Mouse (Mus musculus) heart, adult 9 months (tissue): ENCODE measurements around the gene Grm2.

Experiments used
- DNase-seq, 2 experiments: peaks; one replicate each; pipeline ENCODE4 v3.0.0; 2022; ENCODE audit warnings: low spot score in 2 of 2

The Grm2 gene

DNA sequence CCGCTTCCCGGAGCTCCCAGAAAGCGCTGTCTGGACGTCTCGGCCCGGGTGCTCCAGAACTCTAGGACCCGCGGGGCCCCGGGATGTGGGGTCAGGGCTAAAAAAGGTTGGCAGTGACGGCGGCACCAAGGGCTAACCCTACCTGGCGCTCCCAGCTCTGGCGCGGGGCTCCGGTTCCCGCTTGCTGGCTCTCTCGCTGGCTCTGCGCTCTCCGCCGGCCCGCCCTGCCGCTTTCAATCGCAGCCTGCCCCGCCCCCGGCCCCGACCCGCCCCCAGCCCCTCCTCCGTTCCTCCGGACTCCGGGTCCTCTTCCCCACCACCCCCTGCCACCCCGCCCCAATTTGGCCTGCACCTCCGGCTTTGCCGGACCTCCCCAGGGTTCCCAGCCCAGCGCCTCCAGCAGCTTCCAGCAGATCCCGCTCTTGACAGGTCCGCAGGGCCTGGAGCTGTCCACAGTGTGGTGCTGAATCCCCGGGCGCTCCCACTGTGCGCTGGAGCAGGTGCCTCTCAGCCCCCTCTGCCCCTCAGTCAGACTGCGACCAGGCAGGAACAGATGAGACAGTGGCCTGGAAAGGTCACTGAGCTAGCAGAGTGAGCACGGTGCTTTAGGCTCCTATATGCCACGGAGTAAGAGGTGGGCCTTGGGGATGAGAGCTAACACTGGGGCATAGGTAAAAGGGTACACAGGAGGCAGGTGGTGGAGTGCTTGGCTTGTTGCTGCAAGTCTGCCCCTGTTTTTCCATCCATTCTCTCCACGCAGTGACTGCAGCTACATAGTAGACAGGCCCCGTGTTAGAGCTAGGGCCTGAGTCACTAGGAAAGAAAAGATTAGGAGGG, at the start of gene Grm2:
Grm2 (minus strand) TSS at position 199 of the 837 bp plus-strand sequence.
- no peak for DNase-seq

DNA sequence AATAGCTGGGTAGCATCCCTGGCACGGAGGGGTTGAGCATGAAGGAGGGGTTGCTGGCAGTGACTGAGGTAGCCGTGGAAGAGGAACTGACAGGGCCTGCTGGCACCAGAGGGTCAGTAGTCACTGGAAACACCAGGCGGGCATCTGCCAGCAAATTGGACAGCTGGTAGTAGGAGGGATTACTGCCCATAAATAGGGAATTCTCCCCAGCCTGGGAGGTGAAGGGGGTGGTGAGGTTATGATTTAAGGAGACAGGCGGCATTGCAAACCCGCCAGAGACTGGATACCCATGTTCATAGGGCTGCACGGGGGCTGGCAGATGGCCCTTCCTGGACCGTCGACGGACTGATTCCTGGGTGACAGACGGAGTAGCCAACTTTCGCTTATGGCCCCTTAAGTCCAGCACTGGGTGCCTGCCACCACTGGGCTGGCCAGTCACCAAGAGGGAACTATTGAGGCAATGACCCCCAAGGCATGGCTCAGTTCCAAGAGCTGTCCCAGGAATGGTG, 37.1 kb upstream of the Grm2 start:
- DNase-seq: no peak

DNA sequence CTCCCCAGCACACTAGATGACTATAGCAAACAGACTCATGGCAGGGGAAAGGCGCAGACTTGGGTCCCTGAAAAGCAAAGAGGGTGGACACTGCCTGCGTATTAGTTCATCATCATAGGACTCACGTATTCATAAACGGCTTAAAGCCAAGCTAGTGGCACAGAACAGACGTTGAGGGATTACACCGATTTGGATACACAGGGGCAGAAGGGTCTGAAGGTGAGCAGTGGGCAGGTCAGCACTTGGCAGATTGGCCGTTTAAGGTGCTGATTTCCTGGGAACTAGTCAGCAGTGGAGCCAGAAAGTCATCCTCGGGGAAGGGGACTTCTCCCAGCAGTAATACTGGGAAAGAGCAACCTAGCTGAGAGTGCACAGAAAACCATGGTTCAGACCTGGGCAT, 33.0 kb upstream of the Grm2 start:
- DNase-seq: no peak

DNA sequence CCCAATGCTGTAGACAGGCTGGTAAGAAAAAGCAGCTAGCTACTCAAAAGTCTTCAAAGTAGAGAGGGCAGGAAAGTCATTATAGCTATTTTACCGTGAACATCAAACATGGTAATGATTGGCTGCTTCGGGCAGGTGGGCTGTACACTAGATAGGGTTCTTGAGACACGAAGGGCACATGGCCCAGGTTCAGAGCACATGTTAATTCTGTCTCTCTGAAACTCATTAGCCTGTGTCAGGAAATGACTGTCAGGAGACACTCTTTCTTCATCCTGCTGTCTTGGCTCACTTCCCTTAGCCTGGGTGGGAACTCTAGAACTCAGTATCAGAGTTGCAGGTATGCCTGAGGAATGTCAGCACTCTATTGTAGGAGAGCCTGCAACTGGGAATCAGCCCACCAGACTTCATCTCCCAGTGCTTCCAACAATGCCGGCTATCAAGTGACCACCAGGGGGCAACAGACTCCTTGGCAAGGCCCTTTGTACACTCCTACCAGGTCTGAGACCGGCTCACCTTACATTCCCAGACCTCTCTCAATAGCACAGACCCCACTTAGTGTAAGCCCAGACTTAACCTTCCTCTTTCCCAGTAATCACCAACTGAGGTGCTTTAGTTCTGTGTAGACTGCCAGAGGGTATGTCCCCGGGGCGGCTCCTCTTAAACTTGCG, 31.2 kb upstream of the Grm2 start:
- peak; percentile 57 to 67 for DNase-seq

DNA sequence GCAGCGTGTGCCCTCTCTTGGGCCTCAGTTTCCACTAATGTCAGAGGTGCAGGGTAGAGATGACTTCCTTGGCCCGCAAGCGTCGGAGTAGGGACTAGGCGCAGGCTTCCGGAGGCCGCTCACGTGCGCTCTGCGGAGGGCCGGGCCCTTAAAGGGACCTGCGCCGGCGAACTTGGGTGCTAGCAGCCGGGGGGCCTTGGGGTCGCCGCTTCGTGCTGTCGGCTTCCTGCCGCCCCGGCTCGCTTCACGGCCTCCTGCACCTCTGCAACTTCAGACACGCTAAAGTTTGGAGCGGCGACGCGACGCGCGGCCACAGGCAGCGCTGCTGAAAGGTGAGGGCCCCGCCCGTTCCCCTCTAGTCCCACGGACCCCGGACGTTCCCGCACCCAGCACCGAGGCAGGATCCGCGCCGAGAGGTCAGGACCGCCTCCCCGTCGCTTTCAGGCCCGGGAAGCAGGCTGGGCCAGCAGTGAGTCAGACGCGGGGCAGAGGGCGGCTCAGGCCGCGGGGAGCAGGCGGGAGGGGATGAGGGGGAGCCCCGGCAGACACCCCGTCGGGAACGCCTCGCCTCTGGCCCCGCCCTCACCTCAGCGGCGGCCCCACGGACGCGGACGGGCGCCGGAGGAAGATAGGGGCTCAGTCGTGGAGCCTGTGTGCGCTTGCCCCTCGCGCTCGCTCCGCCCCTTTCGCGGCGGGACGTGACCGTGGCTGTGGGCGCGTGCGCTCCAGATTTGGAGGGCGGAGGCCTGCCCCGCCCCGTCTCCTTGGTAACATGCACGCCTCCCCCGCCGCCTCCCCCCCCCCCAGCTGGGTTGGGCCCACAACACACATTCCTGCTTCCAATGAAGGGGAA, 29.6 kb upstream of the Grm2 start, which contains the start of gene Tex264:
Tex264 (minus strand) TSS at position 679 of the 853 bp plus-strand sequence.
- peak; percentile 86 for DNase-seq

DNA sequence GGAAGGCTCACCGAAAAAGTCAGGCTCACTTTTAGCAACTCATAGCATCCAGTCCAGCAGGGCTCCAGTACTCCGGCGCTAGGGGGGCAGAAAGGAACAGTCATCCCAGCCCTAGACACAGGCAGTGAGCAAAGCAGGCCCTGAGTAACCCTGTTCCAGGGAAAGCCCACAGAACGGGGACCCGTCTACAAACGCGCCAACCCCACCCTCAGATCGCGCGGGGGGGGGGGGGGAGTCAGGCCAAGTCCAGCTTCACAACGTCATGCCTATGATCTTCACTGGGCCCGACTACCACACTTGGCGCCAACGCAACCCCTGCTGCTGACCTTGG, 29.0 kb upstream of the Grm2 start:
- peak; percentile 19 to 44 for DNase-seq

DNA sequence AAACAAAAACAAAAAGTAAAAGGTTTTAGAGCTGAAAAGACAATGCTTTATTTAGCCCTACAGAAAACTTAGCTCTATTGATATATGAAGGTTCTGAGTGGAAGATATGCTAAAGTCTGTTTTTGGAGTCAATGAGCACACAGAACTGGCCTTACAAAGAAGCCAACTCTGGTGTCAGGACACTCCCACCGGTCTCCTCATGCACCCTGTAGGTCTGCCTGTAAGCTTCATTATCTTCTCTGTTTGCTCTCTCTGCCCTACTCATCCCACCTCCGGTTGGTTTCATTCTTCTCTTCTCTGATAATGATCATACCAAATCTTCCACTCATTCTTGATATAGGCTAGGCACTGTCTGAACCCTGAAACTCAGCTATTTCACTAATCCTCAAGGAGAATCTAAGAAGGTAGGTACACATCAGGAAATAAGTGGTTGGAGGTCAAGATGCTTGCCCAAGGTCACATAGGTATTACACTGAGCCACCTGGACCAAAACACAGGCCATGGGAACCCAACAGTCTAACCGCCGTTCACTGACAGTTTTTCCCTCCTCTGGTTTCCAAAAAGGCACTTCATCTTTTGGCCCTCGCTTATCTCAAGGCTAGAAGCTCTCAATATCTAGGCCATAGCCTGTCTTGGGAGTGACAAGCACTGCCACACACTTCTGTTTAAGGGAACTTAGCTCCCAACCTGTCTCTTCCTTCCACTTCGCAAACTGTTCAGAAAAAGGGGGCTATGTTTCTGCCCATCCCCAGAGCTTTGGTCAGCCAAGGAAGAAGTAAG, 28.4 kb upstream of the Grm2 start:
- no peak for DNase-seq

DNA sequence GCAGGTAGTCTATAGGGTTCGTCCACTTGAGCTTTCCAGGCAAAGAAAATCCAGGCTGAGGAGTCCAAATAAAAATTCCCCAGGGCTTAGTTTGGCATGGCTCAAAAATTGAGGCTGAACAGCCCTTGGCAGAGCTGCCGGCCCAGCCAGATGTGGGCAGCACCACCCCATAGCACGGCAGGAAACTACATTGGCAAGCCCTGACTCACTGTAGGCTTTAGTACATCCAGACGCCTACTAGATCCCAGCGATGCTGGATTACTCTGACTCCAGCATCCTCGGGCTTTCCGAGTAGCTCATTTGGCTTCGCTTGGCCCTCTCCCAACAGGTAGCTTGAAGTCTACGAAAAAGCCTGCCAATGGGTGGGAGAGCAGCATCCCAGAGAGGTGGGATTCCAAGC, 25.1 kb upstream of the Grm2 start:
- DNase-seq: no peak

DNA sequence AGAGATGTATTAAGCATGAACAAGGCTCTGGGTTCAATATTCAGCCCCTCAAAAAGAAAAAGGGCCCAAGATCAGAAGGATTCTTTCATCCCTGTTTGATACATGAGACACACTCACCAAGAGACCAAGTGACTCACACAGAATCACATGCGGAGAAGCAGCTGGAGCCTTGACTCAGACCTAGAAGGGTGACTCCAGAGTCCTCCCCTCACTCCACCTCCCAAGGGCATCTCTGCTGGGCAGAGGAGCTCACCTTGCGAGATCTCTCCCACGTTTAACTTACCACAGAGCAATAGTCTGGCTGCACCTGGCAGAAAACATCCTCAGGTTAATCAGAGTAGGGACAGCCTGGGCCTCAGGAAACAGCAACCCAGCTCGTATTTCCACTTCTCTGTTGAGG, 22.4 kb upstream of the Grm2 start:
- DNase-seq: no peak

DNA sequence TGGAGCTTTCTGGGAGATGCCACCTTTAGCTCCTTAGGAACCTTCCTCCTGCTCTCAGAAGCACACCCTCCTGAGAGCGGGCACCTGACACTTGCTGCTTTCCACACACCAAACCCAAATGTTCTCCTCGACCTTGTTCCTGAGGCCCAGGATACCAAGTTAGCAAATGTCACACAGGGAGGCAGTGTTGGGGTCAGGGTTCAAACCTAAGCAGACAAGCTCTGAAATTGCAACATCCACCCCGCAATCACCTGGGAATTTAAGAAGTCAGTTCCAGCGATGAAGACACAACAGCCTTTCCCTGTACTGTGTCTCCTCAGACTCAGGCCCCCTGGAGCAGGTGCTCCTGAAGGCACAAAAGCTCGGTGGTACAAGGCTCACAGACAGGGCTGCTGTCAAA, 21.8 kb upstream of the Grm2 start:
- DNase-seq: no peak

DNA sequence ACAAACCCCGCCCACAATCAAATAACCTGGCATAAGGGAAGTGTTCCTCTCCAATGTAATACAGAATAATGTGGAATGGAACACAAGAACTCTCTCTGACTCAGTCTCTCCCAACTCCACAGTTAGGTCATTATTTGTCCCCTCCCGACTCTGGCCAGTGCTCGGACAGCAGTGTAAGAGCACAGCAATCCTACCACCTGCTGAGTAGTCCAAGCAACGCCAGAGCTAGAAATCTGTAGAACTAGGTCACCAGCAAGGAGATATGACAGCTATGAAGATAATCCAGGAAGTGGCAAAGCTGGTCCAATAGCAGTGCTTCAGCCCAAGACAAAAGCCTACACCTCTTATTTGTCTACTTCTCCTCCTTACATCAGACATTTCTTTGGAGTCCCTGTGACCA, 20.7 kb upstream of the Grm2 start:
- DNase-seq: no peak

DNA sequence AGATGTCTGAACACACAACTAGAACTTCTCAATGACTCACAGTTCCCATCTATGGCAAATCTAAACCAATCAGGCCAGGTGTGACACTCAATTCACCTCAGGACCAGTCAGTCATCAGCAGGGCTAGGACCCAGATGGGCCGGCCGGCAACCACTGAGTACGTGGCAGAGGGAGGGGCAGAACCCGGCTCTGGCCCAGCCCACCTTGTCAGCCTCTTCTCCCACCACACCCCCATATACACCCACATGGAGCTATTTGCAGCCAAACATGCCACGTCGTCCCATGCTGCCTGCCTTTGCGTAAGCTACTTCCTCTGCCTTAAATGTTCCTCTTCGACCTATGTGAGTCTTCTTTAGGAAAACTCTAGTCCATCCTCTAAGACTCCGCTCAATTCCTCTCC, 20.1 kb upstream of the Grm2 start:
- DNase-seq: no peak

DNA sequence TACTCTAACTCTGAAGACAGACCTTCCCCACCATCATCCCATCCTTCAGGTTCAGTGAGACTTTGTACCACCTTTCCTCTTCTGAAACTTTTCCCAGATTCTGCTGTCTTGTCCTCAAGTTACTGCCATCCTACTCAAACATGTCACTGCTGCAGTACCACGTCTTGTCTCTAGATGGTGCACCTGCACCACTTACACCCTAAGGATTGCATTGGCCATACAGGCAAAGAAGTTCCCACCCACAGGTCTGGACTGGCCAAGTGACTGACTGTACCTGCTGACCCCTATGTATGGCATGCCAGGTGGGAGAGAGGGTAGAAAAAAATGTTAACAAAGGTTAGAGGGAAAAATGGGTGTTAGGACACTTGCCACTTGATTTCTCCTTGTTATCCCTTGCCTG, 19.6 kb upstream of the Grm2 start:
- peak; percentile 51 to 79 for DNase-seq

DNA sequence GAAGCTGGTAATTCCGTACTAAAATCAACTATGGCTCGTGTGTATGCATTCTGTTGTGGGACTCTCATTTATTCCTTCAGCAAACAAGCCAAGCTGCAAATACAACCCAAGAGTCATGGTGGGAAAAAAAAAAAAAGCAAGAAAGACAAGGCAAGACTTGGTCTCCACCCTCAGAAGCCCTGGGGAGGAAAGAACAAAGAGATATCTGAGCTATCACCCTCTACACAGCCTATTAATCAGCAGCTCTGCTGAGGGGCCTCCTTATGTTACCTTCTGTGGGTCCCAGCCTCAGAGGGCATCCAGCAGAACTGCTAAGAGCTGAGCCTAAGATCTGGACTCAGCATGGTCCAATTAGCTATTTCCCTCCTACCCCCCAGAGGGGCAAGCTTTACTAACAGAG, 18.0 kb upstream of the Grm2 start:
- DNase-seq: no peak

DNA sequence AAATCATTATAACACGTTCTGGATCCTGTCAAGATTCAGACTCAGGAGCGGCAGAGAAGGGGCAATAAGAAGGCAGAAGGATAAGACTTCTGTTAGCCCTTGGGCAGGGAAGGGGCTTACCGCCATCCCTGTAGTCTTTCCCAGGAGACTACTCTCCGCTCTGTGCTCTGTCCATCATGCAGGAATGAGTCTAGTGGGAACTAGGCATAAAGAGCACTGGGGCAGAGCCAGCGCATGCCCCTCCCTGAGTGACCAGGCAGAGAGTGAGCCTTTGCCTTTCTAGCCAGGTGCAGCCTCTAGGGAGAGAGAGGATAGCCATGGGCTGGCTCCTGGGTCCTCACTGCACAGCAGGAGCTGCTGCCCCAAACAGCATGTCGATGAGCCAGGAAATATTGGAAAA, 9.0 kb upstream of the Grm2 start:
- no peak for DNase-seq

DNA sequence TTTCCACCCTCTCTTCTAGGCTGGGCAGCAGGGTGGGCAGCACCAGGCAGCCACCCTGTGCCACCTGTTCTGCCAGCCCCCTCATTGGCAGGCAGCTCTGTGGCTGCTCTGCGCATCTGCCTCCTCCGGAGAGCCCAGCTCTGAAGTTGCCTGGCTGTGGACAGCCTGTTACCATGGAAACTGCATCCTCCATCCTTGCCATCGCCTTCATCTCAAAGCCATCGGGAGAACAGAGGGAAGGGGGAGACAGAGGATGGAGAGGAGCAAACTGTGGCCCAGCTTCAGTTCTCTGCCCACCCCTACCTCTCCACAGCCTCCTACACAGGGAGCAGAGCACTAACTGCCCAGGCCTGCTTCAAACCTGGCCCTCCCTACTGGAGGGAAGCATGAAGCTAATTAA, 8.6 kb upstream of the Grm2 start:
- no peak for DNase-seq

DNA sequence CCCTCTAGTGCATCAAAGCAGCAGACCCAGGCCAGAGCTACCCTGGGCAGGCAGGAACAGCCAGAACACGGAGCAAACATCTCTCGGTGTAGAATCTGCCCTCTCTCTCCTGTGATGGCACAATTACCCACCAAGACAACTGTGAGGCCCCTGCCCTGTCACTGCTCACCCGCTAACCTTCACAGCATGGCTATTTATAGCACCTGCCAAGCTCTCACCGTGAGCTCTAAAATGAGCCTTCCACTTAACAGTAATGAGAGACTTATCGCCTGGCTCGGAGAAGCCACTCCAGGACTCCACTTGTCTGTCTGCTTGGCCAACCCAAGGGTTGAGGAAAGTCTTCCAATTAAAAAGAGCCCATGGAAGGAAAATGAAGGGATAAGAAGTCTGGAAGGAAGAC, 7.3 kb upstream of the Grm2 start:
- DNase-seq: no peak

DNA sequence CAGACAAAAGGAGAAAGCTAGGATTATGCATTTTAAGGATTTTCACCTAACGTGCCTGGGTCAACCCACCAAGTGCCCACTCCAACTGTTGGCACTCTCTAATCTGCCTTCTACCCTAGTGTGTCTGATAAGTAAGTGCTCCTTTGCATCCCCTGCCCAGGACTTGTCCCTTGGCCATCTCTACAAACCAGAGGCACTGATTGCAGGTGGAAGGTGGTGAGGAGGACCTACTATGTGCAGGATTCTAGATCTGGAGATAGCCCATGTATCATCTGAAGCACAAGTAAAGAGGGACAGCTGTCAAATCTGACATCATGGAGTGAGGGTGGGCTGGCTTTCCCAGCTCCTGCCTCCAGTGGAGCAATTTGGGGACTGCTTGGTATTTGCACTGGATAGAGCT, 4.1 kb upstream of the Grm2 start:
- no peak for DNase-seq

DNA sequence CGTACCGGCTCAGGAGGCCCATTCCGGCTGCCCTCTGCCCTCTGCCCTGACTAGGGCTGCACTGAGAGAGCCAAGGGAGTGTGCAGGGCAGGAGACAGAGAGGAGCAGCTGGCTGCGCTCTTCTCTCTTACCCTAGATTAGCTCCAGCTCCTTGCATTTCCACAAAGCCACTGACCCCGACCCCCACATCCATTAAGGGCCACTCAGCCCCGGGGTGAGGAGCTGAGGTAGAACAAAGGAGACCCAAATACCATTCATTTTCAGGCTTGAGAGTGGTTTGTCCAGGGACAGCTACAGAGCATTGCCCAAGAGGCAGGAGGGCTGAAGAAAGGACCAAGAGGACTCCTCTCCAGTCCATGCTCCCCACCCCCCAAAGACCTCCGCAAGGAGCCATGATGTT, 3.6 kb upstream of the Grm2 start:
- no peak for DNase-seq

DNA sequence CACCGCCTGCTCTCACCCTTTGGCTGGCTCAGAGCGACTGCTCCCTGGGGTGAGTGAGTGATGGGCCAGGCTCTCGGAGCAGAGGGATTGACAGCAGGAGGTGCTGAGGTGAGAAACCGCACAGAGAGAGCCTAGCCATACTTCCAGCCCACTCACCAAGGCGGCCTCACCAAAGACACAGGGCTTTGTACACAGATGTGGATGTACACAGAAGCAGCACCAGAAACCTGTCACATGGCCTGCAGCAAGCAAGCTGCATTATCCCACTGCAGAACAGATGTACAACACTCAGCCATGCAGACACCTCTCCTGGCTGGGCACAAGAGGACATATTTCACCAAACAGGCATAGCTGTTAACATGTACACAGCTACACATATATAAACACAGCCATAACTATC, 1.7 kb upstream of the Grm2 start:
- DNase-seq: no peak

DNA sequence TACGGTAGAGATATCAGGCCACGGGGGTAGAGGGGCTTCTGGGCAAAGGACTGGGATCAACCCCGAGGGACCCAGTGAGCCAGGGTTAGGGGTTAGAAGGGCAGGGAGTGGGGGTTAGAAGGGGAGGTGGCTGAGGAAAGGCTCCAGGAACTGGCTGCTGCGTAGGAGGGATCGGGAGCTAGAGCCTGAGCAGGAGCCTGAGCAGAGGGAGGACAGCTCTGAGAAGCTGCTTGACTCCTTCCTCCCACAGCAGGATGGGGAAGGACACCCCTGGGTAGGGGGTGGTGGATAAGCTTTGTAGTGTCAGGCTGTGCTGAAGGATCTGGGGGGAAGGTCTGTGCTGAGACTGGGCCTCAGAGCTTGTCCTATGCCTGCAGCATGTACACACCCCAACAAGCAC, 938 bp upstream of the Grm2 start:
- DNase-seq: no peak

DNA sequence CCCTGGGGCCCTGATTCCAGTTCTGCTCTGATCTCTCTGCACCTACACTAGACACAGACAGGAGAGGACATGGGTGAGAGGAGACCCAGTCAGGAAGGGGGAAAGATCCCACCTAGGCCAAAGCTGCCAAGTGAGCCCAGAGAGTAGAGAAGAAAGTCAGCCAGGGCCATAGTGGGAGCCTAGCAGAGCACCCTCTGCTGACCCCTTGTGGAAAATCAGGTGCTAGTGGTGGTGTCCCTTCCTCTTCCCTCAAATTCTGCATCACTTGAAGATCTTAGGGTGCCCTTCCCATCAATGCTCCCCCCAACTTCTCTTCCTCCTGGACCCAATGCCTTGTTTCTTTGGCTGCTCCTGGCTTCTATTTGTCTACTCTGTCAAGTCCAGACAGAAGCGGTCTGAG, 3.2 kb downstream of the Grm2 start:
- no peak for DNase-seq
